Mouse (Mus musculus): ENCODE data around the gene Tmc7. TPM values are rescaled to one million over a fixed set of nuclear protein-coding genes. Genes with fewer than 3 reads are reported as not detected.

Tmc7 gene
- polyA plus RNA-seq, 1 experiment: 90.3 TPM

GRCm38 (mm10) chr7:118503844-118504243 lies 80.7 kb downstream of the Tmc7 start:
- TF ChIP-seq CTCF (IDR thresholded peaks at IDR 0.05; ENCODE audit: control insufficient read depth, insufficient read depth, insufficient replicate concordance, low read depth, low read length) (no peak), POLR2A (IDR thresholded peaks at IDR 0.05; ENCODE audit: control insufficient read depth, low read depth, low read length) (no peak)
- H3K27me3 ChIP-seq (ENCODE audit: control insufficient read depth, insufficient read depth, low read length): no peaks in the 10 kb centered on the region
- H3K36me3 ChIP-seq (ENCODE audit: control insufficient read depth, insufficient read depth, low read length): no peaks in the 10 kb centered on the region
- no peak overlapping the region for H3K4me3 ChIP-seq (ENCODE audit: control insufficient read depth, low read depth, low read length)
- no peak overlapping the region for H3K27ac ChIP-seq (ENCODE audit: control insufficient read depth, insufficient read depth, low read depth, low read length)
- H3K4me1 ChIP-seq (ENCODE audit: control insufficient read depth, insufficient read depth, low read length): peaks cover 7% of the 10 kb centered on the region

- no peak overlapping the region for H3K27ac ChIP-seq (ENCODE audit: control insufficient read depth, insufficient read depth, low read depth, low read length)
- peaks cover 7% of the 10 kb centered on the region for H3K4me1 ChIP-seq (ENCODE audit: control insufficient read depth, insufficient read depth, low read length)
- H3K4me3 ChIP-seq (ENCODE audit: control insufficient read depth, low read depth, low read length): no peak overlapping the region
- H3K27me3 ChIP-seq (ENCODE audit: control insufficient read depth, insufficient read depth, low read length): no peaks in the 10 kb centered on the region
- no peaks in the 10 kb centered on the region for H3K36me3 ChIP-seq (ENCODE audit: control insufficient read depth, insufficient read depth, low read length)
- TF ChIP-seq CTCF (IDR thresholded peaks at IDR 0.05; ENCODE audit: control insufficient read depth, insufficient read depth, insufficient replicate concordance, low read depth, low read length): no peak
Observed at GRCm38 (mm10) chr7:118502333-118502732, 82.2 kb downstream of the Tmc7 start.

GRCm38 (mm10) chr7:118499784-118500435 lies 84.6 kb downstream of the Tmc7 start:
- peaks cover 7% of the 10 kb centered on the region for H3K4me1 ChIP-seq (ENCODE audit: control insufficient read depth, insufficient read depth, low read length)
- H3K36me3 ChIP-seq (ENCODE audit: control insufficient read depth, insufficient read depth, low read length): no peaks in the 10 kb centered on the region
- no peak for TF ChIP-seq POLR2A (IDR thresholded peaks at IDR 0.05; ENCODE audit: control insufficient read depth, low read depth, low read length)
- no peak for TF ChIP-seq CTCF (IDR thresholded peaks at IDR 0.05; ENCODE audit: control insufficient read depth, insufficient read depth, insufficient replicate concordance, low read depth, low read length)
- H3K27ac ChIP-seq (ENCODE audit: control insufficient read depth, insufficient read depth, low read depth, low read length): no peak overlapping the region
- no peak overlapping the region for H3K4me3 ChIP-seq (ENCODE audit: control insufficient read depth, low read depth, low read length)
- no peaks in the 10 kb centered on the region for H3K27me3 ChIP-seq (ENCODE audit: control insufficient read depth, insufficient read depth, low read length)

- Histone ChIP-seq H3K27me3 (ENCODE audit: control insufficient read depth, insufficient read depth, low read length) (no peaks in the 10 kb centered on the region), H3K4me1 (ENCODE audit: control insufficient read depth, insufficient read depth, low read length) (peaks cover 7% of the 10 kb centered on the region), H3K4me3 (ENCODE audit: control insufficient read depth, low read depth, low read length) (no peak overlapping the region), H3K36me3 (ENCODE audit: control insufficient read depth, insufficient read depth, low read length) (no peaks in the 10 kb centered on the region), H3K27ac (ENCODE audit: control insufficient read depth, insufficient read depth, low read depth, low read length) (no peak overlapping the region)
- TF ChIP-seq POLR2A (IDR thresholded peaks at IDR 0.05; ENCODE audit: control insufficient read depth, low read depth, low read length) (no peak), CTCF (IDR thresholded peaks at IDR 0.05; ENCODE audit: control insufficient read depth, insufficient read depth, insufficient replicate concordance, low read depth, low read length) (no peak)
Observed at GRCm38 (mm10) chr7:118498984-118499783, 85.4 kb downstream of the Tmc7 start.

GRCm38 (mm10) chr7:118494892-118495579 lies 89.5 kb downstream of the Tmc7 start:
- no peak for TF ChIP-seq CTCF (IDR thresholded peaks at IDR 0.05; ENCODE audit: control insufficient read depth, insufficient read depth, insufficient replicate concordance, low read depth, low read length)
- TF ChIP-seq POLR2A (IDR thresholded peaks at IDR 0.05; ENCODE audit: control insufficient read depth, low read depth, low read length): no peak
- Histone ChIP-seq H3K4me1 (ENCODE audit: control insufficient read depth, insufficient read depth, low read length) (peaks cover 15% of the 10 kb centered on the region), H3K4me3 (ENCODE audit: control insufficient read depth, low read depth, low read length) (no peak overlapping the region), H3K36me3 (ENCODE audit: control insufficient read depth, insufficient read depth, low read length) (no peaks in the 10 kb centered on the region), H3K27ac (ENCODE audit: control insufficient read depth, insufficient read depth, low read depth, low read length) (no peak overlapping the region), H3K27me3 (ENCODE audit: control insufficient read depth, insufficient read depth, low read length) (peaks cover 3% of the 10 kb centered on the region; the same call in 1 of the 2 replicates)

- no peak overlapping the region for H3K4me3 ChIP-seq (ENCODE audit: control insufficient read depth, low read depth, low read length)
- TF ChIP-seq POLR2A (IDR thresholded peaks at IDR 0.05; ENCODE audit: control insufficient read depth, low read depth, low read length) (no peak), CTCF (IDR thresholded peaks at IDR 0.05; ENCODE audit: control insufficient read depth, insufficient read depth, insufficient replicate concordance, low read depth, low read length) (no peak)
- H3K4me1 ChIP-seq (ENCODE audit: control insufficient read depth, insufficient read depth, low read length): peaks cover 19% of the 10 kb centered on the region
- no peaks in the 10 kb centered on the region for H3K36me3 ChIP-seq (ENCODE audit: control insufficient read depth, insufficient read depth, low read length)
- H3K27me3 ChIP-seq (ENCODE audit: control insufficient read depth, insufficient read depth, low read length): peaks cover 3% of the 10 kb centered on the region; the same call in 1 of the 2 replicates
- H3K27ac ChIP-seq (ENCODE audit: control insufficient read depth, insufficient read depth, low read depth, low read length): no peak overlapping the region
Observed at GRCm38 (mm10) chr7:118493892-118494291, 90.6 kb downstream of the Tmc7 start.

All from testis, adult 2 months (tissue).